26 mouse cellular contexts compared by ENCODE assay signal in genomic region chr7:49734342-49734741, GRCm38 (mm10). TPM values are rescaled to one million over a fixed set of nuclear protein-coding genes. Genes with fewer than 3 reads are reported as not detected.
DNase-seq lines count a peak whose midpoint lies in the region; ATAC-seq and TF ChIP-seq lines count a peak whose summit lies in the region.
"Had no signal": no experiment of that assay in that cellular context is flagged by ENCODE, and none has a peak within 500 bp of the region (broad histone marks: within the 10 kb centered on the region; RNA-seq: fewer than 3 reads in every experiment).

No protein-coding gene starts in this region.

- TF ChIP-seq CTCF in liver, adult 2 months (IDR thresholded peaks at IDR 0.05; ENCODE audit: low read depth, low read length), result no peak

- TF ChIP-seq POLR2A in liver, adult 2 months (IDR thresholded peaks at IDR 0.05; ENCODE audit: extremely low read depth, insufficient read depth, low read length), result no peak

- H3K4me2 ChIP-seq in kidney, embryonic 14.5 days (replicated peaks; ENCODE audit: low read depth, low read length), result no peak overlapping the region
- H3K4me2 ChIP-seq: forebrain, embryonic 13.5 days; heart, embryonic 13.5 days; hindbrain, embryonic 14.5 days had no signal

- 52% methylated on average over 4 of the region's 4 CpGs for WGBS in kidney, embryonic 14.5 days
- WGBS in liver, adult 2 months, result 21% methylated on average over 4 of the region's 4 CpGs

- peak; percentile 11 for DNase-seq in kidney, adult 11 months
- peak; percentile 42 for DNase-seq in kidney, adult 9 months
- no peak for DNase-seq in kidney, adult 18-20 months
- DNase-seq in liver, adult 2 months (ENCODE audit: extremely low read depth, low read depth, low spot score), result peak; percentile 71
- no peak for DNase-seq in liver
- DNase-seq in yolk sac, embryonic 10.5 days (ENCODE audit: low spot score), result peak; percentile 38
- DNase-seq: adrenal gland, postnatal 10 days; adrenal gland, postnatal 36 days; B cell, adult 2 months; cerebellum, adult 18-20 months; cerebellum, adult 9-10 months; cerebellum, postnatal 14 days; gastrocnemius, adult 2 months; gastrocnemius, postnatal 14 days; heart, adult 18-20 months; heart, postnatal 14 days; heart, postnatal 4 days had no signal

- H3K27me3 ChIP-seq in kidney, embryonic 14.5 days (ENCODE audit: control insufficient read depth, insufficient read depth, low read length), result no peaks in the 10 kb centered on the region
- H3K27me3 ChIP-seq in liver, adult 2 months (ENCODE audit: control insufficient read depth, insufficient read depth, low read length), result no peaks in the 10 kb centered on the region
- H3K27me3 ChIP-seq: CH12.LX, Patski had no signal

- H3K4me1 ChIP-seq in kidney, embryonic 14.5 days (ENCODE audit: control insufficient read depth, insufficient read depth, low read length), result no peaks in the 10 kb centered on the region
- peaks cover 8% of the 10 kb centered on the region; the same call in 1 of the 2 replicates for H3K4me1 ChIP-seq in liver, adult 2 months (ENCODE audit: control insufficient read depth, insufficient read depth, low read length)
- H3K4me1 ChIP-seq: heart, embryonic 13.5 days had no signal

- H3K9me3 ChIP-seq in kidney, embryonic 14.5 days (ENCODE audit: control insufficient read depth, low read length), result no peaks in the 10 kb centered on the region
- H3K9me3 ChIP-seq: forebrain, embryonic 10.5 days; forebrain, embryonic 13.5 days; G1E had no signal

- H3K79me2 ChIP-seq in liver, adult 2 months (ENCODE audit: control insufficient read depth, insufficient read depth, low read length), result no peaks in the 10 kb centered on the region

- H3K4me3 ChIP-seq in kidney, embryonic 14.5 days (ENCODE audit: low read length), result no peak overlapping the region
- H3K4me3 ChIP-seq in liver, adult 2 months (ENCODE audit: insufficient read depth, low read depth, low read length), result no peak overlapping the region
- H3K4me3 ChIP-seq: forebrain, embryonic 10.5 days; forebrain, embryonic 13.5 days; gastrocnemius, adult 2 months; heart, embryonic 13.5 days had no signal

- no peak overlapping the region for H3K27ac ChIP-seq in kidney, embryonic 14.5 days (ENCODE audit: low read depth, low read length)
- H3K27ac ChIP-seq in liver, adult 2 months (replicated peaks; ENCODE audit: insufficient read depth, low read depth, low read length), result no peak overlapping the region
- H3K27ac ChIP-seq: forebrain, embryonic 10.5 days; forebrain, embryonic 13.5 days; gastrocnemius, adult 2 months; heart, embryonic 13.5 days; hindbrain, embryonic 14.5 days had no signal

- no peaks in the 10 kb centered on the region for H3K36me3 ChIP-seq in kidney, embryonic 14.5 days (ENCODE audit: control insufficient read depth, insufficient read depth, low read length)
- no peaks in the 10 kb centered on the region for H3K36me3 ChIP-seq in liver, adult 2 months (ENCODE audit: control insufficient read depth, insufficient read depth, low read length)
- H3K36me3 ChIP-seq: forebrain, embryonic 10.5 days; G1E; heart, embryonic 13.5 days had no signal

- H3K9ac ChIP-seq in kidney, embryonic 14.5 days (ENCODE audit: low read depth, low read length), result no peak overlapping the region
- H3K9ac ChIP-seq in liver, adult 2 months (ENCODE audit: low read depth, low read length), result no peak overlapping the region
- H3K9ac ChIP-seq: forebrain, embryonic 13.5 days; heart, embryonic 13.5 days; hindbrain, embryonic 14.5 days had no signal

- ATAC-seq in kidney, embryonic 14.5 days (ENCODE audit: low FRiP score, low TSS enrichment), result no peak
- ATAC-seq: forebrain, embryonic 13.5 days; forebrain, embryonic 16.5 days; Patski had no signal

RNA-seq across cellular contexts. Expression of gene Htatip2, which starts 24.6 kb away (rescaled TPM):
- 6.5 and 6.8 TPM in 2 replicates for polyA plus RNA-seq in kidney, embryonic 14.5 days (2014; fragmentation: Nextera tagmentation; extraction: Ambion mirVana)
- 22.6 and 30.9 TPM in 2 replicates for total RNA-seq in liver, adult 2 months (2014; rRNA removed)
- polyA plus RNA-seq in liver, adult 2 months (2012; rRNA removed), result 23.2 and 29.6 TPM in 2 replicates
- total RNA-seq: CH12.LX had no signal
- polyA plus RNA-seq: Patski had no signal

RNA-seq across cellular contexts. Expression of gene Prmt3, which starts 43.8 kb away (rescaled TPM):
- 65.0 and 82.8 TPM in 2 replicates for polyA plus RNA-seq in kidney, embryonic 14.5 days (2014; fragmentation: Nextera tagmentation; extraction: Ambion mirVana)
- 10.5 and 13.6 TPM in 2 replicates for total RNA-seq in liver, adult 2 months (2014; rRNA removed)
- 5.0 and 6.7 TPM in 2 replicates for polyA plus RNA-seq in liver, adult 2 months (2012; rRNA removed)

Comparison
In these comparisons a context has a peak if more than half of its experiments do, and no peak if none do; other contexts are left out.
1. DNase-seq: peak in kidney, adult 11 months (single experiment), kidney, adult 9 months (single experiment), liver, adult 2 months (single experiment) and yolk sac, embryonic 10.5 days (single experiment); none in kidney, adult 18-20 months (single experiment) and liver (single experiment).